Mouse (Mus musculus): ENCODE data around the gene Rac3. TPM values are rescaled to one million over a fixed set of nuclear protein-coding genes. Genes with fewer than 3 reads are reported as not detected.
"Not testable (repeated sequence)": the region's sequence is repeated elsewhere in the genome, so short reads cannot be mapped to it uniquely, and the experiment has no call there.

Gene Rac3
- polyA plus RNA-seq (2012; rRNA removed), result 22.8 and 26.3 TPM in 2 replicates

DNA sequence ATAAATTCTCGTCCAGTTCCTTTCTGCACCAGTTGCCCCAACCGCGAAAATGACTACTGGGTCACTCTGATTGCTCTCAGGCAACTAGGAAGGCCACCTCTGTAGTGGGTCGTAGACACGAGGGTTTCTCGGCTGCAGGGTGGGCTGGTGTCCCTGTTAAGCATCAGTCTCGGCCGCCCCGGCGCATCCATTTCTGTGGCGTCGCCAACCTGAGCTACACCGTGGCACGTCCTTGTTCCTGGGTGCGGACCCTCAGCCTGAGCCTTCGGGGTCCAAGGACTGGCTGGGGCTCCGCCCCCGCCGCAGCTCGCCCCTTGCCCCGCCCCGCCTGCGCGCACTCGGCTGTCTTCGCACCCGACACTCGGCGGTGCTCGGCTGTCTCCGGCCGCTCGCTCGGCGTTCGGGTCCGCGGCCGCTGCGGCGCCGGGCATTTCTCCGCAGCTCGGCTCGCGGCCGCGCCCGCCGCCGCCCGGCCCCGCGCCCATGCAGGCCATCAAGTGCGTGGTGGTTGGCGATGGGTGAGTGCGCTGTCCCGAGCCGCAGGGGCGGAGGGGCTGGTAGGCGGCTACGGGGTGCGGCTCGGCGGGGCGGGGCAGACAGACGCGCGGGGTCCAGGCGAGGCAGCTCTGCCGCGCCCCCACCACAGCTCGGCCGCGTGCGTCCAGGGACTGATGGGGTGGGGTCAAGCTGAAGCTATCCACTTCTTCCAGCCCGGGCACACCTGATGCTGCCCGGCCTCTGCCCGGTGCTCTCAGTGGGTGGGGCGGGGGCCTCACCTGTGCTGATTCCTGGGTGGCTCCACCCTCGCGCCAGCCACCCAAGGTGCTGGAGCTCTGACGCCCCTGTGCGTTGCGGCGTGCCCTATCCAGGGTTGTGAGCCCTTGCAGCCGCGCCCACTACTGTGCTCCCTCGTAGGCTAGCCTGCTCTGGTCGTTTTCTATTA is at the start of gene Rac3:
TSS of gene Rac3 (plus strand) at position 347 of the 943 bp plus-strand sequence.
- WGBS, result 3% methylated on average over 85 of the region's 90 CpGs
- Histone ChIP-seq H3K4me3 (ENCODE audit: control insufficient read depth, insufficient read depth, low read length) (peak within 1 kb of the TSS; percentile 42), H3K36me3 (ENCODE audit: control insufficient read depth, insufficient read depth, low read length) (no peaks in the 10 kb centered on the region), H3K27ac (ENCODE audit: control insufficient read depth, insufficient read depth, low read length) (no peak within 1 kb of the TSS), H3K27me3 (ENCODE audit: control insufficient read depth, insufficient read depth, low read length) (no peaks in the 10 kb centered on the region; the same call in 1 of the 2 replicates), H3K4me1 (replicated peaks; ENCODE audit: control insufficient read depth, insufficient read depth, low read length) (peaks cover 18% of the 10 kb centered on the region)
- TF ChIP-seq CTCF (IDR thresholded peaks at IDR 0.05; ENCODE audit: borderline replicate concordance, control insufficient read depth, extremely low read depth, insufficient read depth, low read length, poor library complexity), result no peak
- TF ChIP-seq POLR2A (IDR thresholded peaks at IDR 0.05; ENCODE audit: control insufficient read depth, extremely low read depth, insufficient read depth, low read length, poor library complexity), result no peak
- peak; percentile 64 for DNase-seq

DNA sequence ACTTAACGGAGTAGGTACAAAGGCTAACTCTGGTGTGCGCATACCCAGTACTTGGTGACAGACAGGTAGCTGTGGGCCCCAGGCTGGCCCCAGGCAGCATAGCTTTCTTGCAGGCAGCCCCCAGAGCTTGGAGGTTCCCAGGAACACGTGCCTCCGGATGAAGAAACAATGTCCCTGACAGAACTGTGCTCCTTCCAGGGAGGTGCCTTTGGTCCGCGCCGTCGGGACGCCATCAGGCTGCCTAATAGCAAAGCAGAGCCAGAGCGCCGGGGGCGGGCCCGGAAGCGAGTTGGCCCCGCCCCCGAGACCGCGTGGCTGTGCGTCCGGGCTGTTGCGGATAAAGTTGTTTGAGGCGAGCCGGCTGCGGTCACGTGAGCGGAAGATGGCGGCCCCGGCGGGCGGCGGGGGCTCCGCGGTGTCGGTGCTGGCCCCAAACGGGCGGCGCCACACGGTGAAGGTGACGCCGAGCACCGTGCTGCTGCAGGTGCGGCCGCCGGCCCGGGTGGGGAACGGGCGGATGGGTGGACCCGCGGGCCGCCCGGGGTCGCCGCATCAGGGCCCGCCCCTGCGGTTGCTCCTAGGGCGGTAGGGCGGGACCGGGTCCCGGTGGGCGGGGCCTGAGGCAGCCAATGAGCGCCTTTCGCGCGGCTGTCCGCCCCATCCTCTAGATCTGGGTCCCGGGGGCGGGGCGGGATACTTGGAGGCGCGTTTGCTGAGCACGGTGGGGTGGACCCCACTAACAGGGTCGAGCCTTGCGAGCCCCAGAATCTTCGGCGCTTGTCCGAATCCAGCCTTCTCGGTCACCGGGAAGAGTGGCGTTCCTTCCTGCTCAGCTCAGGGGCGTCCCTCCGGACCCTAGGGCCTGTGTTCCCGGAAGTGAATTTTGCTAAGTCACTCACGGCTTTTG is 48.3 kb upstream of the Rac3 start, which contains the start of gene Aspscr1:
TSS of gene Aspscr1 (plus strand) at position 287 of the 907 bp plus-strand sequence.
- Histone ChIP-seq H3K36me3 (ENCODE audit: control insufficient read depth, insufficient read depth, low read length) (no peaks in the 10 kb centered on the region), H3K4me3 (ENCODE audit: control insufficient read depth, insufficient read depth, low read length) (peak within 1 kb of the TSS; percentile 80), H3K27ac (ENCODE audit: control insufficient read depth, insufficient read depth, low read length) (peak within 1 kb of the TSS; percentile 4; the same call in 1 of the 2 replicates), H3K27me3 (ENCODE audit: control insufficient read depth, insufficient read depth, low read length) (no peaks in the 10 kb centered on the region), H3K4me1 (replicated peaks; ENCODE audit: control insufficient read depth, insufficient read depth, low read length) (peaks cover 17% of the 10 kb centered on the region)
- 2% methylated on average over 83 of the region's 83 CpGs for WGBS
- peak; percentile 98 for DNase-seq
- peak; percentile 43; the same call in 1 of the 2 replicates for TF ChIP-seq POLR2A (IDR thresholded peaks at IDR 0.05; ENCODE audit: control insufficient read depth, extremely low read depth, insufficient read depth, low read length, poor library complexity)
- 0 out of 2 replicates have a peak, but pooled peaks have one; percentile 15 for TF ChIP-seq CTCF (IDR thresholded peaks at IDR 0.05; ENCODE audit: borderline replicate concordance, control insufficient read depth, extremely low read depth, insufficient read depth, low read length, poor library complexity)

DNA sequence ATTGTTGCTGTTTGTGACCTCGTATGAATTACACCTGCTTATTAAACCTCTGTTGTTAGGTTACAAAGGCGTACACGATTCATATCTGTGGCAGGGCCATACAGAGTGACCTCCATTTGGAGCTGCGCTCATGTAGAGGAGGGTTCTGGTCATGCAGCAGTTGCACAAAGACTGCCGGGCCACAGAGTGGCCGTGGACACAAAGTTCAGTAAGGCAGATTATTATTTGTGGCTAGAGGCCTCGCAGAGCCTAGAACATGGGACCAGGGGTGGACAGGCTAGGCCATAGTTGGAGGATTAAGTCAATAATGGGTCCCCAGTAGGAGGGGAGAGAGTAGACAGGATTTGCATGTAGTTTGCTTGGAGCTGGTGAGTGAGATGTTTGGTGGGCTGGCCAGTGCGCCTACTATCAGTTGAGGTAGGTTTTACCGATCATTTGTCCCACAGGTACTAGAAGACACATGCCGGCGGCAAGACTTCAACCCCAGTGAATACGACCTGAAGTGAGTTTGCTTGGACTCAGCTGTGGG is 47.6 kb upstream of the Rac3 start:
- DNase-seq, result peak; percentile 6

DNA sequence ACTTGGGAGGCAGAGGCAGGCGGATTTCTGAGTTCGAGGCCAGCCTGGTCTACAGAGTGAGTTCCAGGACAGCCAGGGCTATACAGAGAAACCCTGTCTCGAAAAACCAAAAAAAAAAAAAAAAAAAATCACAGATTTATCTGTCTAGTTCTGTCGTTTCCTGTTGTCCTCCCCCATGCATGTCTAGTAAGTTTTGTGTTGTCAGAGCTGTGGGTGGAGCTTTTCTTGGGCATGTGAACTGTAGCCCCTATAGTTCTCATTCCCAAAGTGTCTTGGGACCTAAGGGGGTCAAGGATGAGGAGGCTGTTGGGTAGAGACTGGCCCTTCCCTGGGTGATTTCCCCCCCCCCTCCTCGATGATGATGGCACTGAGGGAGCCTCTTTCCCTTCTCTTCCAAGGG is 45.4 kb upstream of the Rac3 start:
- H3K36me3 ChIP-seq (ENCODE audit: control insufficient read depth, insufficient read depth, low read length), result peaks cover 13% of the 10 kb centered on the region; the same call in 1 of the 2 replicates
- H3K4me1 ChIP-seq (replicated peaks; ENCODE audit: control insufficient read depth, insufficient read depth, low read length), result peaks cover 17% of the 10 kb centered on the region
- DNase-seq; H3K27me3 ChIP-seq (ENCODE audit: control insufficient read depth, insufficient read depth, low read length); H3K27ac ChIP-seq (ENCODE audit: control insufficient read depth, insufficient read depth, low read length); H3K4me3 ChIP-seq (ENCODE audit: control insufficient read depth, insufficient read depth, low read length): not testable (repeated sequence)
- 74% methylated on average over 5 of the region's 5 CpGs for WGBS

More for the DNA sequence above, 47.6 kb upstream of the Rac3 start:
- TF ChIP-seq POLR2A (IDR thresholded peaks at IDR 0.05; ENCODE audit: control insufficient read depth, extremely low read depth, insufficient read depth, low read length, poor library complexity) (no peak), CTCF (IDR thresholded peaks at IDR 0.05; ENCODE audit: borderline replicate concordance, control insufficient read depth, extremely low read depth, insufficient read depth, low read length, poor library complexity) (no peak)
- H3K4me3 ChIP-seq (ENCODE audit: control insufficient read depth, insufficient read depth, low read length), result peak overlapping the region; percentile 80
- WGBS, result 38% methylated on average over 12 of the region's 12 CpGs
- no peaks in the 10 kb centered on the region for H3K27me3 ChIP-seq (ENCODE audit: control insufficient read depth, insufficient read depth, low read length)
- H3K27ac ChIP-seq (ENCODE audit: control insufficient read depth, insufficient read depth, low read length), result peak overlapping the region; percentile 4; the same call in 1 of the 2 replicates
- peaks cover 17% of the 10 kb centered on the region for H3K4me1 ChIP-seq (replicated peaks; ENCODE audit: control insufficient read depth, insufficient read depth, low read length)
- peaks cover 4% of the 10 kb centered on the region; the same call in 1 of the 2 replicates for H3K36me3 ChIP-seq (ENCODE audit: control insufficient read depth, insufficient read depth, low read length)

DNA sequence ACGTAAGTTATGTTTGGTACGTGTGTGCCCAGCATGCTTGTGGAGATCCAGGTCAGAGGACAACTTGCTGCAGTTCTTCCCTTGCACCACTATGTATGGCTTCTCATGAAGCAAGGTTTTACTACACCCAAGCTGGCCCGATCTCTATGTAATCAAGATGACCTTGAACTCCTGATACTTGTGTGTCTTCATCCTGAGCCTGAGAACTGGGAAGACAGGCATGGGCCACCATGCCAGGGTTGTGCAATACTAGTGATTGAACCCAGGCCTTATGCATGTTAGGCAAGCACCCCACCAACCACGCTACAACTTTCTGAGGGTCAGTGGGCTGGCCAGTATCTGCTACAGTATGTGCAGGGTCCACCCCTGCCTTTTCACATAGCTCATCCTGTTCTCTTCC is 44.3 kb upstream of the Rac3 start:
- no peak overlapping the region for H3K4me3 ChIP-seq (ENCODE audit: control insufficient read depth, insufficient read depth, low read length)
- no peaks in the 10 kb centered on the region for H3K27me3 ChIP-seq (ENCODE audit: control insufficient read depth, insufficient read depth, low read length)
- TF ChIP-seq POLR2A (IDR thresholded peaks at IDR 0.05; ENCODE audit: control insufficient read depth, extremely low read depth, insufficient read depth, low read length, poor library complexity), result no peak
- peaks cover 17% of the 10 kb centered on the region for H3K4me1 ChIP-seq (replicated peaks; ENCODE audit: control insufficient read depth, insufficient read depth, low read length)
- DNase-seq, result no peak
- WGBS, result 96% methylated on average over 4 of the region's 4 CpGs
- H3K36me3 ChIP-seq (ENCODE audit: control insufficient read depth, insufficient read depth, low read length), result peaks cover 13% of the 10 kb centered on the region; the same call in 1 of the 2 replicates
- no peak overlapping the region for H3K27ac ChIP-seq (ENCODE audit: control insufficient read depth, insufficient read depth, low read length)

DNA sequence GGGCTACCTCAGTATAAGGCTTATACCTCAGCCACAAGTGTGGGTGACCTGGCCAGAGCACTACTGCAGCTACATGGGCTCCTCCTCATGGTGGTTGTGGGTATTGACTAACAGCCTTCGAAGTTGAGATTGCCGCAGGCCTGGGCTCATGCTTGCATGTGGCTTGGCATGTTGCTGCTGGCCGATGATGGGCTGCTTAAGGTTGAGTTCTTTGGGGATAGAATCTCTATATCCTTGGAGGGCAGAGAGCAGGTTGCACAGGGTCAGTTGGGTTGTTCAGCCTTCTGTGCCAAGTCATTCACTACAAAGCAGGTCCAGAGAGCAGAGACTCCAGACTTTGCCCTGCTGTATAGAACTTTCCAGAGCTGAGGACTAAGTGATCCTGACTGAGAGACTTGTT is 41.4 kb upstream of the Rac3 start:
- Histone ChIP-seq H3K27ac (ENCODE audit: control insufficient read depth, insufficient read depth, low read length) (no peak overlapping the region), H3K4me3 (ENCODE audit: control insufficient read depth, insufficient read depth, low read length) (no peak overlapping the region), H3K27me3 (ENCODE audit: control insufficient read depth, insufficient read depth, low read length) (no peaks in the 10 kb centered on the region), H3K4me1 (replicated peaks; ENCODE audit: control insufficient read depth, insufficient read depth, low read length) (peaks cover 5% of the 10 kb centered on the region; the same call in 1 of the 2 replicates), H3K36me3 (ENCODE audit: control insufficient read depth, insufficient read depth, low read length) (peaks cover 18% of the 10 kb centered on the region; the same call in 1 of the 2 replicates)
- WGBS, result 87% methylated on average over 3 of the region's 3 CpGs
- no peak for TF ChIP-seq POLR2A (IDR thresholded peaks at IDR 0.05; ENCODE audit: control insufficient read depth, extremely low read depth, insufficient read depth, low read length, poor library complexity)
- DNase-seq, result no peak

All from thymus, adult 2 months (tissue).